Mouse (Mus musculus): ENCODE measurements at regions not wholly inside any gene's neighbourhood (a gene's known extent, or its start where the extent isn't known, plus 50 kb on each side); places are given as distances from the start of the nearest gene placed in this dataset.
"Not testable (repeated sequence)": the region's sequence is repeated elsewhere in the genome, so short reads cannot be mapped to it uniquely, and the experiment has no call there.

GRCm38 (mm10) chr15:34027111-34027510 is 330.6 kb downstream of the 9430069I07Rik start:
- ATAC-seq (ENCODE audit: low FRiP score, low TSS enrichment); H3K4me2 ChIP-seq (replicated peaks; ENCODE audit: low read depth, low read length); H3K36me3 ChIP-seq (ENCODE audit: control insufficient read depth, insufficient read depth, low read length); H3K9me3 ChIP-seq (ENCODE audit: control insufficient read depth, low read length); H3K4me3 ChIP-seq (ENCODE audit: low read length); H3K9ac ChIP-seq (ENCODE audit: low read depth, low read length); H3K27me3 ChIP-seq (ENCODE audit: control insufficient read depth, insufficient read depth, low read length); H3K27ac ChIP-seq (ENCODE audit: low read depth, low read length); H3K4me1 ChIP-seq (ENCODE audit: control insufficient read depth, insufficient read depth, low read length): not testable (repeated sequence)
- 80% methylated on average over 8 of the region's 8 CpGs for WGBS

- Histone ChIP-seq H3K36me3 (ENCODE audit: control insufficient read depth, insufficient read depth, low read length) (no peaks in the 10 kb centered on the region), H3K9me3 (ENCODE audit: control insufficient read depth, low read length) (no peaks in the 10 kb centered on the region), H3K27ac (ENCODE audit: low read depth, low read length) (no peak overlapping the region), H3K4me3 (ENCODE audit: low read length) (no peak overlapping the region), H3K4me2 (replicated peaks; ENCODE audit: low read depth, low read length) (no peak overlapping the region), H3K9ac (ENCODE audit: low read depth, low read length) (no peak overlapping the region), H3K27me3 (ENCODE audit: control insufficient read depth, insufficient read depth, low read length) (no peaks in the 10 kb centered on the region), H3K4me1 (ENCODE audit: control insufficient read depth, insufficient read depth, low read length) (no peaks in the 10 kb centered on the region)
- ATAC-seq (ENCODE audit: low FRiP score, low TSS enrichment): no peak
- WGBS: 92% methylated on average over 2 of the region's 2 CpGs
These were observed 332.3 kb downstream of the 9430069I07Rik start for GRCm38 (mm10) chr15:34025396-34025795.

- Histone ChIP-seq H3K9me3 (ENCODE audit: control insufficient read depth, low read length) (no peaks in the 10 kb centered on the region), H3K27me3 (ENCODE audit: control insufficient read depth, insufficient read depth, low read length) (no peaks in the 10 kb centered on the region), H3K36me3 (ENCODE audit: control insufficient read depth, insufficient read depth, low read length) (no peaks in the 10 kb centered on the region), H3K4me3 (ENCODE audit: low read length) (no peak overlapping the region), H3K4me1 (ENCODE audit: control insufficient read depth, insufficient read depth, low read length) (no peaks in the 10 kb centered on the region), H3K9ac (ENCODE audit: low read depth, low read length) (no peak overlapping the region), H3K27ac (ENCODE audit: low read depth, low read length) (no peak overlapping the region), H3K4me2 (replicated peaks; ENCODE audit: low read depth, low read length) (no peak overlapping the region)
- 28% methylated on average over 11 of the region's 11 CpGs for WGBS
- ATAC-seq (ENCODE audit: low FRiP score, low TSS enrichment): no peak
These were observed 335.8 kb downstream of the 9430069I07Rik start for GRCm38 (mm10) chr15:34021857-34022256.

DNA sequence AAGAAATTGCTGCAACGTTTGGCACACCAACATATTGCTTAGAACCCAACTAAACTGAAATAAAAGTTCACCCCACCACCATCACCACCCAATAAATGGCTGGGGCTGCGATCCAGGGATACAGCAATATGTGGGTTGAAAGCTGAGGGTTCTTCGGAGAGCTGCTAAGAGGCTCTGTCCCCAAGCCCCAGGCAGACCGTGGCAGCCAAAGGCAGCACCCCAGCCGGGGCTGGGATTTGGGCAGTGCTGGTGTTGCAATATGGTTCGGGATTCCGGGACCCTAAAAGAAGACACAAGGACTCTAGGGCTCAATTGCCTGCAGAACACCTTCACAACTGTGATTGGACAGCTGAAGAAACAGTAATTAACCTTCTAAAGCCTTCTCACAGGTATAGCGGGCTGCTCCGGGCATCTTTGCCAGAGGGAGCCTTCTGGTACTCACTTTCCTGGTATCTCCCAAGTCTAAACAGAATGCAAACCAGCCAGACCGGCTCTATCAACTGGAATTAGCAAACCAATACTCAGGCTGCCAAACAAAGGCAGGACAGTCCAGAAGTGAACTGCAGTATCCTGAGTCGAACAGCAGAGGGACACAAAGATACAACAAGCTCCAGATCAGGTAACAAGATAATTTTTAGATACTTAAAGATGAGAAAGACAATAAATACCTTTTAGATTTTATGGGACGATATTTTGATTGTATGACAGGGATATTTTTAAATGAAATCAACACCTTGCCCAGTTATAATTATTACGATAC is 341.1 kb downstream of the 9430069I07Rik start:
- ATAC-seq (ENCODE audit: low FRiP score, low TSS enrichment): no peak; the same call in 1 of the 2 replicates
- Histone ChIP-seq H3K4me1 (ENCODE audit: control insufficient read depth, insufficient read depth, low read length) (no peaks in the 10 kb centered on the region), H3K4me2 (replicated peaks; ENCODE audit: low read depth, low read length) (no peak overlapping the region), H3K27me3 (ENCODE audit: control insufficient read depth, insufficient read depth, low read length) (no peaks in the 10 kb centered on the region), H3K4me3 (ENCODE audit: low read length) (no peak overlapping the region), H3K36me3 (ENCODE audit: control insufficient read depth, insufficient read depth, low read length) (no peaks in the 10 kb centered on the region), H3K9me3 (ENCODE audit: control insufficient read depth, low read length) (no peaks in the 10 kb centered on the region), H3K27ac (ENCODE audit: low read depth, low read length) (no peak overlapping the region), H3K9ac (ENCODE audit: low read depth, low read length) (no peak overlapping the region)
- 51% methylated on average over 13 of the region's 13 CpGs for WGBS

DNA sequence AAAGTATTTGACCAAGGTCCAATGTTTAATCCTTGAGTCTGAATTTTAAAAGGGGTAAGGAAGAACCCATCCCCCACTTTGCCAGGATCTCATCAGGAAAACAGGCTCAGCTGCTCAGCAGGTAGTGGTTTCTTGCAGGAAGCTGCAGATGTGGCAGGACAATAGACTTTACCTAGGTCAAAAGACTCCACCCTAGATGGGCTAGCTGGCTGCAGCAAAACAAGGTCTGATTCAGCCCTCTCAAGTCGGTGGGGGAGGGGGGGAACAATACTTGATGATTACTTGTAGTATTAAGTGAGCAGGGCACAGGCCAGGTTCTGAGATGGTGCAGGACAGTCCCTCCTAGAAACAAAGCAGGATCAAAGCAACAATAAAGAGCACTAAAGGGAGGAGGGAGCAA is 349.1 kb downstream of the 9430069I07Rik start:
- no peaks in the 10 kb centered on the region for H3K4me1 ChIP-seq (ENCODE audit: control insufficient read depth, insufficient read depth, low read length)
- H3K9ac ChIP-seq (ENCODE audit: low read depth, low read length): no peak overlapping the region
- no peak overlapping the region for H3K4me3 ChIP-seq (ENCODE audit: low read length)
- no peaks in the 10 kb centered on the region for H3K9me3 ChIP-seq (ENCODE audit: control insufficient read depth, low read length)
- no peaks in the 10 kb centered on the region for H3K27me3 ChIP-seq (ENCODE audit: control insufficient read depth, insufficient read depth, low read length)
- no peak overlapping the region for H3K4me2 ChIP-seq (replicated peaks; ENCODE audit: low read depth, low read length)
- no peaks in the 10 kb centered on the region for H3K36me3 ChIP-seq (ENCODE audit: control insufficient read depth, insufficient read depth, low read length)
- WGBS: 52% methylated on average over 1 of the region's 1 CpGs
- H3K27ac ChIP-seq (ENCODE audit: low read depth, low read length): no peak overlapping the region
- no peak for ATAC-seq (ENCODE audit: low FRiP score, low TSS enrichment)

- H3K4me2 ChIP-seq (replicated peaks; ENCODE audit: low read depth, low read length): no peak overlapping the region
- H3K36me3 ChIP-seq (ENCODE audit: control insufficient read depth, insufficient read depth, low read length): no peaks in the 10 kb centered on the region
- no peak overlapping the region for H3K9ac ChIP-seq (ENCODE audit: low read depth, low read length)
- no peaks in the 10 kb centered on the region for H3K27me3 ChIP-seq (ENCODE audit: control insufficient read depth, insufficient read depth, low read length)
- H3K27ac ChIP-seq (ENCODE audit: low read depth, low read length): no peak overlapping the region
- H3K4me1 ChIP-seq (ENCODE audit: control insufficient read depth, insufficient read depth, low read length): no peaks in the 10 kb centered on the region
- no peak for ATAC-seq (ENCODE audit: low FRiP score, low TSS enrichment)
- H3K4me3 ChIP-seq (ENCODE audit: low read length): no peak overlapping the region
- H3K9me3 ChIP-seq (ENCODE audit: control insufficient read depth, low read length): no peaks in the 10 kb centered on the region
- 86% methylated on average over 4 of the region's 4 CpGs for WGBS
These were observed 365.3 kb downstream of the 9430069I07Rik start for GRCm38 (mm10) chr15:33992383-33992782.

GRCm38 (mm10) chr15:33975077-33975476 is 382.6 kb downstream of the 9430069I07Rik start:
- Histone ChIP-seq H3K36me3 (ENCODE audit: control insufficient read depth, insufficient read depth, low read length) (no peaks in the 10 kb centered on the region), H3K9ac (ENCODE audit: low read depth, low read length) (no peak overlapping the region), H3K27ac (ENCODE audit: low read depth, low read length) (no peak overlapping the region), H3K27me3 (ENCODE audit: control insufficient read depth, insufficient read depth, low read length) (no peaks in the 10 kb centered on the region), H3K9me3 (ENCODE audit: control insufficient read depth, low read length) (no peaks in the 10 kb centered on the region), H3K4me3 (ENCODE audit: low read length) (no peak overlapping the region), H3K4me2 (replicated peaks; ENCODE audit: low read depth, low read length) (no peak overlapping the region), H3K4me1 (ENCODE audit: control insufficient read depth, insufficient read depth, low read length) (no peaks in the 10 kb centered on the region)
- ATAC-seq (ENCODE audit: low FRiP score, low TSS enrichment): no peak
- WGBS: 26% methylated on average over 1 of the region's 1 CpGs

DNA sequence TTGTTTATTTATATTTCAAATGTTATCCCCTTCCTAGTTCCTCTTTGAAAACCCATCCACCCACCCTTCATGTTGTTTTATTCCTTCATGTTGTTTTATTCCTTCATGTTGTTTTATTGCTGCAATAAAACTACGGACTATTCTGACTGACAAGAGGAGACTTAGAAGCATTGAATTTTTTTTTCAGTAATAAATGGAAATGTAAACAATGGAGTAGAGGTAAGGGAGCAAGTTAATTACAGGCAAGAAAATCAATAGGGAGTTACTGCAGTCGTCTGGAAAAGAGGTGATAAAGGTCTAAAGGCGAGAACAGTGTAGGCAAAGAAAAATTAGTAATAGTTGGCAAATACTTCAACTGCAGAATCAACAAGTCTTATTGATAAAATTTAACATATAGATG is 384.2 kb downstream of the 9430069I07Rik start:
- Histone ChIP-seq H3K4me1 (ENCODE audit: control insufficient read depth, insufficient read depth, low read length) (no peaks in the 10 kb centered on the region), H3K36me3 (ENCODE audit: control insufficient read depth, insufficient read depth, low read length) (no peaks in the 10 kb centered on the region), H3K27ac (ENCODE audit: low read depth, low read length) (no peak overlapping the region), H3K9ac (ENCODE audit: low read depth, low read length) (no peak overlapping the region), H3K27me3 (ENCODE audit: control insufficient read depth, insufficient read depth, low read length) (no peaks in the 10 kb centered on the region), H3K4me2 (replicated peaks; ENCODE audit: low read depth, low read length) (no peak overlapping the region), H3K9me3 (ENCODE audit: control insufficient read depth, low read length) (no peaks in the 10 kb centered on the region), H3K4me3 (ENCODE audit: low read length) (no peak overlapping the region)
- 24% methylated on average over 3 of the region's 3 CpGs for WGBS
- ATAC-seq (ENCODE audit: low FRiP score, low TSS enrichment): no peak

DNA sequence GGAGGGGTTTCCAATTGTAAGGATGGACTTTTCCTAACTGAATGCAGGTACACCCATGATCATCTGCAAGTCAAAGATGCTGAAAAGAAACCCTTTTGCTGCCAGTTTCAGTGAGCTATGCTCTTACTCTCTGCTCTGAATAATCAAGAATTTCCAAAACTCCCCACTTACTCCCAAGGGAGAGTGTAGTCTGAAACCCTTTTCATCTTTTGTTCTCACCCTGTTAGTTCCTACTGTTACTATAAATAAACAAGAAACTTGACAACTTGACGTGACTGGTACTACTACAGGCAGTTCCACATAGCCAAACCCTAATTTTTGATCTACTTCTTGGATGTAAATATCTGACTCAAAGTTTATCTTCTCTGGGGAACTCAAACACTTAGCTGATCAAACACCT is 388.3 kb downstream of the 9430069I07Rik start:
- Histone ChIP-seq H3K9ac (ENCODE audit: low read depth, low read length) (no peak overlapping the region), H3K36me3 (ENCODE audit: control insufficient read depth, insufficient read depth, low read length) (no peaks in the 10 kb centered on the region), H3K9me3 (ENCODE audit: control insufficient read depth, low read length) (no peaks in the 10 kb centered on the region), H3K4me3 (ENCODE audit: low read length) (no peak overlapping the region), H3K4me1 (ENCODE audit: control insufficient read depth, insufficient read depth, low read length) (no peaks in the 10 kb centered on the region), H3K27me3 (ENCODE audit: control insufficient read depth, insufficient read depth, low read length) (no peaks in the 10 kb centered on the region), H3K27ac (ENCODE audit: low read depth, low read length) (no peak overlapping the region), H3K4me2 (replicated peaks; ENCODE audit: low read depth, low read length) (no peak overlapping the region)
- 62% methylated on average over 1 of the region's 1 CpGs for WGBS
- ATAC-seq (ENCODE audit: low FRiP score, low TSS enrichment): no peak
